Mouse (Mus musculus) lung, embryonic 14.5 days (tissue): ENCODE results near the gene 2310034G01Rik. TPM values are rescaled to one million over a fixed set of nuclear protein-coding genes. Genes with fewer than 3 reads are reported as not detected.
A peak's percentile ranks its signal among the peaks of the same experiment; 100 is the strongest.

Source experiments
- ATAC-seq: fragments of 200-750 bp; cut with Nextera tagmentation; 2 replicates; pipeline ENCODE4 v1.8.0; 2017; ENCODE audit warnings: mild to moderate bottlenecking, moderate TSS enrichment, moderate library complexity; ENCODE audit not compliant: insufficient read depth
- DNase-seq: peaks from one replicate; pipeline ENCODE4 v3.0.0-alpha.2; 2015
- H3K27ac ChIP-seq: fragments of 300-500 bp; sonication (generic); 2 replicates; pipeline ENCODE4 v1.5.1; 2014; ENCODE audit warnings: low read depth, mild to moderate bottlenecking, moderate library complexity
- H3K27me3 ChIP-seq: fragments of 300-500 bp; sonication (generic); 2 replicates; pipeline ENCODE4 v1.6.1; 2014; ENCODE audit warnings: low read length, control low read depth; ENCODE audit not compliant: insufficient read depth
- H3K36me3 ChIP-seq: fragments of 300-500 bp; sonication (generic); 2 replicates; pipeline ENCODE4 v1.6.1; 2014; ENCODE audit warnings: control low read depth; ENCODE audit not compliant: insufficient read depth
- H3K4me1 ChIP-seq: fragments of 300-500 bp; sonication (generic); 2 replicates; pipeline ENCODE4 v1.6.1; 2014; ENCODE audit warnings: antibody characterized with exemption, control low read depth; ENCODE audit not compliant: insufficient read depth
- H3K4me2 ChIP-seq: fragments of 300-500 bp; sonication (generic); 2 replicates; pipeline ENCODE4 v1.6.1; 2014; ENCODE audit warnings: mild to moderate bottlenecking
- H3K4me3 ChIP-seq: fragments of 300-500 bp; sonication (generic); 2 replicates; pipeline ENCODE4 v1.5.1; 2014; ENCODE audit warnings: low read depth, low read length
- H3K9ac ChIP-seq: fragments of 300-500 bp; sonication (generic); 2 replicates; pipeline ENCODE4 v1.6.1; 2014
- H3K9me3 ChIP-seq: fragments of 300-500 bp; sonication (generic); 2 replicates; pipeline ENCODE4 v1.6.1; 2016; ENCODE audit warnings: low read depth, low read length, control low read depth
- CTCF ChIP-seq: IDR thresholded peaks from 2 replicates; pipeline ENCODE4 v1.5.1; 2016; ENCODE audit warnings: antibody characterized with exemption, low read depth
- WGBS: fragments of 180-500 bp; shearing (Covaris S2); extraction: QIAGEN DNeasy Blood & Tissue Kit; methylation state at CpG from one replicate; pipeline ENCODE4 v1.1.7; 2014; 5-methylcytosine and 5-hydroxymethylcytosine counted together
- microRNA counts: library from miRNA; unstranded; fragments of <30 nt; microRNA quantifications from one replicate; lab custom pipeline; 2016
- microRNA-seq: library from miRNA; unstranded; fragments of <30 nt; microRNA quantifications from one replicate; pipeline ENCODE4, GENCODE M21; 2016; ENCODE audit warnings: borderline number of aligned reads
- polyA plus RNA-seq: library from polyadenylated mRNA; unstranded; fragments of >200 nt; fragmentation: Nextera tagmentation; extraction: Ambion mirVana; gene quantifications from 2 replicates; pipeline ENCODE4 v1.2.1, GENCODE M21; 2014

2310034G01Rik gene
- polyA plus RNA-seq, 1 experiment from 2014 or later = 1.1 TPM

GRCm38 (mm10) chr19:46304216-46304841 lies 45.8 kb downstream of the 2310034G01Rik start, which contains the start of gene Nfkb2:
Gene Nfkb2, plus strand, starts transcription at chr19:46304320.
- Histone ChIP-seq H3K4me3 (peak within 1 kb of the TSS; percentile 68), H3K9ac (peak within 1 kb of the TSS; percentile 59), H3K4me1 (0 out of 2 replicates have a peak, but pooled peaks cover 3% of the 10 kb centered on the region), H3K4me2 (peak within 1 kb of the TSS; percentile 99), H3K36me3 (no peaks in the 10 kb centered on the region), H3K27me3 (0 out of 2 replicates have a peak, but pooled peaks cover 3% of the 10 kb centered on the region), H3K9me3 (no peaks in the 10 kb centered on the region), H3K27ac (peak within 1 kb of the TSS; percentile 89)
- ATAC-seq = peak; percentile 94
- peak; percentile 95 for DNase-seq
- TF ChIP-seq CTCF = peak; percentile 91
- under 1% methylated on average over 39 of the region's 39 CpGs for whole genome bisulfite sequencing

GRCm38 (mm10) chr19:46303251-46304215 lies 46.6 kb downstream of the 2310034G01Rik start:
- 0 out of 2 replicates have a peak, but pooled peaks cover 3% of the 10 kb centered on the region for H3K27me3 ChIP-seq
- H3K4me2 ChIP-seq = peak overlapping the region; percentile 99
- H3K4me1 ChIP-seq = 0 out of 2 replicates have a peak, but pooled peaks cover 3% of the 10 kb centered on the region
- 53% methylated on average over 18 of the region's 18 CpGs for WGBS
- H3K36me3 ChIP-seq = no peaks in the 10 kb centered on the region
- no peak for DNase-seq
- TF ChIP-seq CTCF = no peak
- peak overlapping the region; percentile 68 for H3K4me3 ChIP-seq
- no peaks in the 10 kb centered on the region for H3K9me3 ChIP-seq
- no peak for ATAC-seq
- H3K27ac ChIP-seq = peak overlapping the region; percentile 89; the same call in 1 of the 2 replicates
- H3K9ac ChIP-seq = no peak overlapping the region; the same call in 1 of the 2 replicates

GRCm38 (mm10) chr19:46302551-46302950 lies 47.6 kb downstream of the 2310034G01Rik start:
- no peak for ATAC-seq
- H3K4me1 ChIP-seq = 0 out of 2 replicates have a peak, but pooled peaks cover 3% of the 10 kb centered on the region
- H3K36me3 ChIP-seq = no peaks in the 10 kb centered on the region
- no peak for TF ChIP-seq CTCF
- H3K9ac ChIP-seq = no peak overlapping the region
- no peak for DNase-seq
- no peaks in the 10 kb centered on the region for H3K9me3 ChIP-seq
- no peak overlapping the region for H3K27ac ChIP-seq
- no peak overlapping the region for H3K4me2 ChIP-seq
- 88% methylated on average over 4 of the region's 4 CpGs for WGBS
- H3K27me3 ChIP-seq = 0 out of 2 replicates have a peak, but pooled peaks cover 3% of the 10 kb centered on the region
- no peak overlapping the region for H3K4me3 ChIP-seq

GRCm38 (mm10) chr19:46300294-46301045 lies 49.6 kb downstream of the 2310034G01Rik start:
- DNase-seq = no peak

More at GRCm38 (mm10) chr19:46300294-46301045, 49.6 kb downstream of the 2310034G01Rik start:
- no peak overlapping the region for H3K4me3 ChIP-seq
- 27% methylated on average over 8 of the region's 8 CpGs for WGBS
- H3K27ac ChIP-seq = no peak overlapping the region
- ATAC-seq = no peak
- H3K9ac ChIP-seq = no peak overlapping the region
- H3K9me3 ChIP-seq = no peaks in the 10 kb centered on the region
- no peak overlapping the region for H3K4me2 ChIP-seq
- H3K27me3 ChIP-seq = no peaks in the 10 kb centered on the region
- H3K36me3 ChIP-seq = no peaks in the 10 kb centered on the region
- H3K4me1 ChIP-seq = no peaks in the 10 kb centered on the region
- no peak for TF ChIP-seq CTCF

MicroRNA genes within 50 kb of the gene (microRNA counts, 519-probe panel; counts per million panel counts)
- 2,521 counts per million, percentile 45 among the panel's probes with 10 or more counts for microRNA mmu-miR-146b (lab: Ali Mortazavi, UCI)

Small RNA genes lying within 50 kb of the gene (microRNA-seq; reads per million reads assigned to microRNA genes)
- gene Mir146b = 0.71 reads per million

Other genes starting within 250 kb of the 2310034G01Rik start
- not detected in 2 replicates for gene Elovl3, start 218.4 kb downstream of the 2310034G01Rik start, polyA plus RNA-seq
- gene Pitx3, start 202.0 kb downstream of the 2310034G01Rik start, polyA plus RNA-seq = 0.41 and 0.82 TPM in 2 replicates
- gene Gbf1, start 197.8 kb downstream of the 2310034G01Rik start, polyA plus RNA-seq = 63.6 and 66.4 TPM in 2 replicates
- gene Nfkb2, start 46.0 kb downstream of the 2310034G01Rik start, polyA plus RNA-seq = 7.7 TPM in 2 replicates
- gene Psd, start 23.1 kb downstream of the 2310034G01Rik start, polyA plus RNA-seq = 9.9 and 10.5 TPM in 2 replicates
- 12.6 and 13.1 TPM in 2 replicates for gene Fbxl15, start 22.1 kb downstream of the 2310034G01Rik start, polyA plus RNA-seq
- 132 and 145 TPM in 2 replicates for gene Cuedc2, start 11.6 kb downstream of the 2310034G01Rik start, polyA plus RNA-seq
- gene Mfsd13a, start 9.2 kb downstream of the 2310034G01Rik start, polyA plus RNA-seq = 9.9 and 11.6 TPM in 2 replicates
- gene Actr1a, start 45.4 kb upstream of the 2310034G01Rik start, polyA plus RNA-seq = 148 and 149 TPM in 2 replicates
- 41.3 and 47.5 TPM in 2 replicates for gene Sufu, start 46.6 kb upstream of the 2310034G01Rik start, polyA plus RNA-seq
- 28.3 and 31.0 TPM in 2 replicates for gene Trim8, start 151.4 kb upstream of the 2310034G01Rik start, polyA plus RNA-seq
- 78.6 and 85.4 TPM in 2 replicates for gene Arl3, start 222.9 kb upstream of the 2310034G01Rik start, polyA plus RNA-seq
- 22.2 and 24.9 TPM in 2 replicates for gene Sfxn2, start 223.1 kb upstream of the 2310034G01Rik start, polyA plus RNA-seq
- gene Wbp1l, start 248.8 kb upstream of the 2310034G01Rik start, polyA plus RNA-seq = 40.8 and 43.1 TPM in 2 replicates